Mouse (Mus musculus) MEL (cell line): Measurements from ENCODE around the gene Sec1.

Experiments used
- CHD1 ChIP-seq: IDR thresholded peaks from 2 replicates; pipeline ENCODE4 v1.6.1; 2012; ENCODE audit warnings: low read depth, mild to moderate bottlenecking, inconsistent platforms, low read length, improper control_type of control experiment
- CTCF ChIP-seq, 3 experiments: IDR thresholded peaks in 2 of 3; conservative IDR thresholded peaks in 1 of 3; 2 replicates each; pipeline ENCODE4 v1.5.1; 2011 to 2012; ENCODE audit warnings: low read length in 3 of 3, low read depth in 2 of 3, mild to moderate bottlenecking in 2 of 3, improper control_type of control experiment in 1 of 3, inconsistent platforms in 1 of 3, mixed read lengths in 1 of 3, moderate library complexity in 1 of 3; ENCODE audit not compliant: control insufficient read depth in 1 of 3, insufficient read depth in 1 of 3, poor library complexity in 1 of 3, severe bottlenecking in 1 of 3
- GATA1 ChIP-seq: IDR thresholded peaks from 2 replicates; pipeline ENCODE4 v1.6.1; 2011; ENCODE audit warnings: low read depth, low read length, improper control_type of control experiment
- MAX ChIP-seq: IDR thresholded peaks from 2 replicates; pipeline ENCODE4 v1.6.1; 2011; ENCODE audit warnings: low read length, improper control_type of control experiment
- MXI1 ChIP-seq: IDR thresholded peaks from 2 replicates; pipeline ENCODE4 v1.6.1; 2011; ENCODE audit warnings: mild to moderate bottlenecking, low read depth, low read length, improper control_type of control experiment
- NELFE ChIP-seq: IDR thresholded peaks from 2 replicates; pipeline ENCODE4 v1.6.1; 2011; ENCODE audit warnings: low read depth, low read length, improper control_type of control experiment
- POLR2A ChIP-seq, 2 experiments: IDR thresholded peaks; 2 replicates each; pipeline ENCODE4 v1.6.1; 2011 to 2012; ENCODE audit warnings: low read length in 2 of 2, mild to moderate bottlenecking in 2 of 2, control low read depth in 1 of 2, improper control_type of control experiment in 1 of 2, low read depth in 1 of 2, moderate library complexity in 1 of 2; ENCODE audit not compliant: control insufficient read depth in 1 of 2, insufficient read depth in 1 of 2, poor library complexity in 1 of 2
- POLR2AphosphoS2 ChIP-seq: IDR thresholded peaks from 2 replicates; pipeline ENCODE4 v1.6.1; 2011; ENCODE audit warnings: low read length, improper control_type of control experiment
- SIN3A ChIP-seq: IDR thresholded peaks from 2 replicates; pipeline ENCODE4 v1.6.1; 2012; ENCODE audit warnings: low read length, improper control_type of control experiment, inconsistent platforms
- SMC3 ChIP-seq: IDR thresholded peaks from 2 replicates; pipeline ENCODE4 v1.6.1; 2011; ENCODE audit warnings: low read depth, low read length, improper control_type of control experiment
- TBP ChIP-seq: IDR thresholded peaks from 2 replicates; pipeline ENCODE4 v1.8.0; 2011; ENCODE audit warnings: low read depth, low read length, improper control_type of control experiment
- ZKSCAN1 ChIP-seq: IDR thresholded peaks from 2 replicates; pipeline ENCODE4 v1.6.1; 2012; ENCODE audit warnings: low read depth, mild to moderate bottlenecking, inconsistent platforms, low read length, improper control_type of control experiment, moderate library complexity

GRCm38 (mm10) chr7:45637710-45638109 is 56.5 kb downstream of the Sec1 start:
- TF ChIP-seq MXI1: no peak
- TF ChIP-seq SIN3A: no peak
- no peak for TF ChIP-seq TBP
- no peak for TF ChIP-seq CTCF (IDR thresholded peaks at IDR 0.05 in 2 of 3, conservative IDR thresholded peaks at IDR 0.05 in 1 of 3; ENCODE audit: control insufficient read depth in 1 of 3, insufficient read depth in 1 of 3, low read depth in 2 of 3, low read length in 3 of 3, poor library complexity in 1 of 3, severe bottlenecking in 1 of 3)
- no peak for TF ChIP-seq POLR2A (IDR thresholded peaks at IDR 0.05; ENCODE audit: control insufficient read depth in 1 of 2, insufficient read depth in 1 of 2, low read depth in 1 of 2, low read length in 2 of 2, poor library complexity in 1 of 2)
- TF ChIP-seq NELFE: no peak
- TF ChIP-seq CHD1: no peak
- no peak for TF ChIP-seq GATA1
- TF ChIP-seq POLR2AphosphoS2: no peak
- TF ChIP-seq MAX: no peak
- no peak for TF ChIP-seq SMC3
- TF ChIP-seq ZKSCAN1: no peak
